Mouse (Mus musculus) embryonic facial prominence, embryonic 15.5 days (tissue): Measurements from ENCODE around the gene Tada2b. TPM values are rescaled to one million over a fixed set of nuclear protein-coding genes. Genes with fewer than 3 reads are reported as not detected.
A peak's percentile ranks its signal among the peaks of the same experiment; 100 is the strongest.

Experiments used
- ATAC-seq: fragments of 200-750 bp; cut with Nextera tagmentation; 2 replicates; pipeline ENCODE4 v1.8.0; 2017; ENCODE audit warnings: low read depth, moderate TSS enrichment; ENCODE audit not compliant: insufficient number of reproducible peaks, low FRiP score, low TSS enrichment
- H3K27ac ChIP-seq: fragments of 300-500 bp; sonication (generic); replicated peaks from 2 replicates; pipeline ENCODE4 v1.5.1; 2015; ENCODE audit warnings: mild to moderate bottlenecking, inconsistent platforms
- H3K27me3 ChIP-seq: fragments of 300-500 bp; sonication (generic); 2 replicates; pipeline ENCODE4 v1.6.1; 2015; ENCODE audit warnings: inconsistent platforms
- H3K36me3 ChIP-seq: fragments of 300-500 bp; sonication (generic); 2 replicates; pipeline ENCODE4 v1.6.1; 2015; ENCODE audit warnings: mild to moderate bottlenecking, inconsistent platforms
- H3K4me1 ChIP-seq: fragments of 300-500 bp; sonication (generic); 2 replicates; pipeline ENCODE4 v1.6.1; 2015; ENCODE audit warnings: inconsistent platforms
- H3K4me2 ChIP-seq: fragments of 300-500 bp; sonication (generic); replicated peaks from 2 replicates; pipeline ENCODE4 v1.6.1; 2015; ENCODE audit warnings: mild to moderate bottlenecking, inconsistent platforms
- H3K4me3 ChIP-seq: fragments of 300-500 bp; sonication (generic); replicated peaks from 2 replicates; pipeline ENCODE4 v1.5.1; 2015; ENCODE audit warnings: mild to moderate bottlenecking, inconsistent platforms
- H3K9ac ChIP-seq: fragments of 300-500 bp; sonication (generic); 2 replicates; pipeline ENCODE4 v1.6.1; 2015; ENCODE audit warnings: inconsistent platforms
- H3K9me3 ChIP-seq: fragments of 300-500 bp; sonication (generic); replicated peaks from 2 replicates; pipeline ENCODE4 v1.6.1; 2016; ENCODE audit warnings: inconsistent platforms
- WGBS: fragments of 180-500 bp; shearing (Covaris S2); methylation state at CpG from one replicate; pipeline ENCODE4 v1.1.7; 2015; 5-methylcytosine and 5-hydroxymethylcytosine counted together
- polyA plus RNA-seq: library from polyadenylated mRNA; unstranded; fragments of >200 nt; fragmentation: Nextera tagmentation; extraction: Ambion mirVana; gene quantifications from 2 replicates; pipeline ENCODE4 v1.2.1, GENCODE M21; 2015

Tada2b gene
- polyA plus RNA-seq, 1 experiment from 2014 or later = 1.8 TPM

DNA sequence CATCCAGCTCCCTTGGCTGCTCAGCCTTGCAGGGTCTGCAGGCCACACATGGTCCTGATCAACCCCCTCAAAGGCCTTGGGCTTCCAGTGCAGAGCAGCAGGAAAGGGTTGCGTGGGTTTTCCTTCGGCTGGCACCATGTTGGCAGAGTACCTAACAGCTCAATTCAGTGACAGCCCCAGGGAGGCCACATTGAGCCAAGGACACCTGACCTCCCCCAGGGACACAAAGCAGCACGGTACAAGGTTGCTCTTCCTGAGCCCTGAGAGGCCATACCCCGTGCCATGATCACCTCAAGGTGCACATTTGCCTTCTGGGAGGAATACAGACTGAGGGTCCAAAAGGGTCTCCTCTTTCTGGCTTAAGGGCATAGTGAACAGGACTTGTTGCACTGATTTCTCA lies 39.5 kb downstream of the Tada2b start:
- Histone ChIP-seq H3K27me3 (no peaks in the 10 kb centered on the region; the same call in 1 of the 2 replicates), H3K9me3 (no peaks in the 10 kb centered on the region), H3K36me3 (no peaks in the 10 kb centered on the region), H3K27ac (no peak overlapping the region), H3K4me1 (peaks cover 55% of the 10 kb centered on the region), H3K9ac (no peak overlapping the region), H3K4me3 (no peak overlapping the region), H3K4me2 (no peak overlapping the region)
- no peak for ATAC-seq
- 39% methylated on average over 4 of the region's 4 CpGs for WGBS

- no peak overlapping the region for H3K9ac ChIP-seq
- peak overlapping the region; percentile 53 for H3K27ac ChIP-seq
- H3K4me3 ChIP-seq = no peak overlapping the region
- 0 out of 2 replicates have a peak, but pooled peaks have one; percentile 11 for ATAC-seq
- H3K4me2 ChIP-seq = no peak overlapping the region
- no peaks in the 10 kb centered on the region for H3K36me3 ChIP-seq
- peaks cover 51% of the 10 kb centered on the region for H3K4me1 ChIP-seq
- H3K9me3 ChIP-seq = no peaks in the 10 kb centered on the region
- H3K27me3 ChIP-seq = no peaks in the 10 kb centered on the region; the same call in 1 of the 2 replicates
- WGBS = 31% methylated on average over 3 of the region's 3 CpGs
These were observed 43.3 kb downstream of the Tada2b start for GRCm38 (mm10) chr5:36440741-36441140.

GRCm38 (mm10) chr5:36436858-36437257 lies 47.2 kb downstream of the Tada2b start:
- Histone ChIP-seq H3K4me3 (no peak overlapping the region), H3K27me3 (no peaks in the 10 kb centered on the region), H3K4me2 (no peak overlapping the region), H3K36me3 (no peaks in the 10 kb centered on the region), H3K9ac (no peak overlapping the region), H3K9me3 (no peaks in the 10 kb centered on the region), H3K27ac (peak overlapping the region; percentile 44; the same call in 1 of the 2 replicates), H3K4me1 (peaks cover 31% of the 10 kb centered on the region)
- 63% methylated on average over 4 of the region's 4 CpGs for WGBS
- ATAC-seq = no peak

DNA sequence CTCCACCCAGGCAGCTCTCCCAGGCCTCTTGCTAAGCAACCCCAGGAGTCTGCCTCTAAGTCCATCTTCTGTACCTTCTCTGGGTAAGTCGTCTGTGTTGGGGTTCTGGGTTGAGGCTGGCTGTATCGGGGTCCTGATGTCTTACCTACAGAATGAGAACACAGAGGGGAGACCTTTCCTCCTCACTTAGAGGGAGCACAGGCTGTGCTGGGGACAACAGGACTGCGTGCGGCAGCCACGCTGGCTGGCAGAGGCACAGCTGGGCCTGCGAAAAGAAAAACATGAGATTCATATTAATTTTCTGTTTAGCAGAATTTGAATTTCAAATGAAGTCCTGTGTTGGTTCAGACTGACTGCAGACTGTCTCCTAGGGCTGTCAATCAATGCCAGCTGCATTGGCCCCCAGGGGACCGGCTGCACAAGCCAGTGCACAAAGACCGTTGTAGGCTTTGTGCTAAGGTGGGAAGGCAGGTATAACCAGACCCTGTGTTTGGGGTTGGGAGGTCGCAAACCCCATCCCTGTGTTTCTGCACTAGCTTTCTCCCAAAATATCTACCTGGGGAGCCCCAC lies 49.6 kb downstream of the Tada2b start:
- H3K9ac ChIP-seq = no peak overlapping the region
- H3K4me2 ChIP-seq = no peak overlapping the region
- H3K27ac ChIP-seq = peak overlapping the region; percentile 53
- no peaks in the 10 kb centered on the region for H3K9me3 ChIP-seq
- peaks cover 20% of the 10 kb centered on the region for H3K4me1 ChIP-seq
- 33% methylated on average over 9 of the region's 9 CpGs for WGBS
- no peaks in the 10 kb centered on the region for H3K27me3 ChIP-seq
- no peak overlapping the region for H3K4me3 ChIP-seq
- no peaks in the 10 kb centered on the region for H3K36me3 ChIP-seq
- no peak for ATAC-seq

GRCm38 (mm10) chr5:36431711-36432110 lies 52.4 kb downstream of the Tada2b start:
- no peaks in the 10 kb centered on the region for H3K36me3 ChIP-seq
- ATAC-seq = no peak
- H3K4me1 ChIP-seq = peaks cover 26% of the 10 kb centered on the region
- H3K27me3 ChIP-seq = no peaks in the 10 kb centered on the region
- no peak overlapping the region for H3K4me3 ChIP-seq
- no peaks in the 10 kb centered on the region for H3K9me3 ChIP-seq
- no peak overlapping the region for H3K27ac ChIP-seq
- H3K4me2 ChIP-seq = no peak overlapping the region
- H3K9ac ChIP-seq = no peak overlapping the region
- 59% methylated on average over 2 of the region's 2 CpGs for WGBS

GRCm38 (mm10) chr5:36429551-36429950 lies 54.5 kb downstream of the Tada2b start:
- Histone ChIP-seq H3K4me3 (no peak overlapping the region), H3K9me3 (no peaks in the 10 kb centered on the region), H3K4me1 (peaks cover 19% of the 10 kb centered on the region), H3K27me3 (no peaks in the 10 kb centered on the region), H3K27ac (no peak overlapping the region), H3K36me3 (no peaks in the 10 kb centered on the region), H3K4me2 (no peak overlapping the region), H3K9ac (no peak overlapping the region)
- 0 out of 2 replicates have a peak, but pooled peaks have one; percentile 16 for ATAC-seq
- WGBS = 70% methylated on average over 3 of the region's 3 CpGs

DNA sequence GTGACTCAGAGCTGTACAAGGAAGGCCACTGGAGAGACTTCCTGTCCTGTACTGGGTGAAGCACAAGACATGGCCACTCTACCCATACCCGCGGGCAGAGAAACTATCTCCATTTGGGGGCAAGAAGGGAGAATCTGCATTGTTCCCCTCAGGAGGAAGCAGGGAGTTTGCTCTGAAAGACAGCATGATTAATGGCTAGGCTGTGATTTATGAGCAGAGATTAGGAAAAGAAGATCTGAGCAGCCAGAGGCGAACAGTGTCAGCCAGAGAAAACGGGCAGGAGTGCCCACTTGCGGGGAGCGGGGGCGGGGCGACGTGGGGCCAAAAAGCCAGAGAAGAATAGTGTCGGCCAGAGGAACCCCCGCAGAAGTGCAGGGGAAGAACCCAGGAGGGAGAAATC lies 56.3 kb downstream of the Tada2b start:
- H3K4me1 ChIP-seq = peaks cover 10% of the 10 kb centered on the region; the same call in 1 of the 2 replicates
- no peak overlapping the region for H3K27ac ChIP-seq
- WGBS = 56% methylated on average over 11 of the region's 11 CpGs
- ATAC-seq = no peak
- H3K4me2 ChIP-seq = no peak overlapping the region
- no peak overlapping the region for H3K4me3 ChIP-seq
- no peaks in the 10 kb centered on the region for H3K36me3 ChIP-seq
- no peaks in the 10 kb centered on the region for H3K9me3 ChIP-seq
- H3K27me3 ChIP-seq = no peaks in the 10 kb centered on the region
- no peak overlapping the region for H3K9ac ChIP-seq

GRCm38 (mm10) chr5:36426404-36426803 lies 57.7 kb downstream of the Tada2b start:
- H3K27me3 ChIP-seq = no peaks in the 10 kb centered on the region
- ATAC-seq = no peak
- WGBS = 64% methylated on average over 5 of the region's 5 CpGs
- no peaks in the 10 kb centered on the region for H3K36me3 ChIP-seq
- no peak overlapping the region for H3K4me2 ChIP-seq
- H3K9ac ChIP-seq = no peak overlapping the region
- no peak overlapping the region for H3K4me3 ChIP-seq
- peaks cover 10% of the 10 kb centered on the region; the same call in 1 of the 2 replicates for H3K4me1 ChIP-seq
- no peak overlapping the region for H3K27ac ChIP-seq
- no peaks in the 10 kb centered on the region for H3K9me3 ChIP-seq

DNA sequence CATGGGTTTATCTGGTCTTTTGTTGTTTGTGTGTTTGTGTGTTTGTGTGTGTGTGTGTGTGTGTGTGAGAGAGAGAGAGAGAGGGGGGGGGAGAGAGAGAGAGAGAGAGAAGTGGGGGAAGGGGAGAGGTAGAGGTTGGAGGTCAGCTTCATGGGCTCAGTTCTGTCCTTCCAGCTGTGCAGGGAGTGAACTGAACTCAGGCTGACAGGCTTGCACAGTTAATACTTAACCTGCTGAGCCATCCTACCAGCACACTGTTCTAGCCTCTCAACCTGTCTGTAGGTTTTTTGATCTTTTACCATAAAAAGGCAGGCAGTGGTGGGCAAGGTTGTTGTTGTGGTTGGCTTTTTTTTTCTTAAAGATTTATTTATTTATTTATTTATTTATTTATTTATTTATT lies 59.4 kb downstream of the Tada2b start:
- H3K27me3 ChIP-seq = no peaks in the 10 kb centered on the region
- no peak overlapping the region for H3K9ac ChIP-seq
- ATAC-seq = no peak
- no peak overlapping the region for H3K4me2 ChIP-seq
- no peak overlapping the region for H3K4me3 ChIP-seq
- no peaks in the 10 kb centered on the region for H3K36me3 ChIP-seq
- H3K9me3 ChIP-seq = no peaks in the 10 kb centered on the region
- no peak overlapping the region for H3K27ac ChIP-seq
- peaks cover 10% of the 10 kb centered on the region; the same call in 1 of the 2 replicates for H3K4me1 ChIP-seq

Other genes with a start within 250 kb of the Tada2b start
- gene Sorcs2, start 86.1 kb downstream of the Tada2b start, polyA plus RNA-seq = 25.3 and 26.2 TPM in 2 replicates
- gene Grpel1, start 19.3 kb downstream of the Tada2b start, polyA plus RNA-seq = 48.9 and 49.2 TPM in 2 replicates
- 2.0 and 3.8 TPM in 2 replicates for gene Ccdc96, start 303 bp upstream of the Tada2b start, polyA plus RNA-seq
- gene Tbc1d14, start 109.0 kb upstream of the Tada2b start, polyA plus RNA-seq = 40.3 and 41.3 TPM in 2 replicates
- 18.3 and 18.6 TPM in 2 replicates for gene D5Ertd579e, start 211.7 kb upstream of the Tada2b start, polyA plus RNA-seq